Mouse (Mus musculus) heart, embryonic 14.5 days (tissue): ENCODE data around the gene Aspdh. TPM values are rescaled to one million over a fixed set of nuclear protein-coding genes. Genes with fewer than 3 reads are reported as not detected.
A peak's percentile ranks its signal among the peaks of the same experiment; 100 is the strongest.

Experiments used
- ATAC-seq: fragments of 200-750 bp; cut with Nextera tagmentation; 2 replicates; pipeline ENCODE4 v1.8.0; 2017; ENCODE audit warnings: low read depth, moderate TSS enrichment; ENCODE audit not compliant: insufficient number of reproducible peaks, insufficient read depth, low FRiP score
- H3K27ac ChIP-seq, 2 experiments: fragments of 200-500 bp in 1 of 2; fragments of 300-500 bp in 1 of 2; sonication (generic) in 1 of 2; replicated peaks in 1 of 2; 2 replicates each; pipeline ENCODE4 v1.5.1; 2012 to 2014; ENCODE audit warnings: low read depth in 2 of 2, low read length in 2 of 2, control low read depth in 1 of 2, mild to moderate bottlenecking in 1 of 2, mixed read lengths in 1 of 2; ENCODE audit not compliant: control insufficient read depth in 1 of 2, insufficient read depth in 1 of 2
- H3K27me3 ChIP-seq: fragments of 300-500 bp; sonication (generic); 2 replicates; pipeline ENCODE4 v1.6.1; 2014; ENCODE audit warnings: mild to moderate bottlenecking, low read length, control low read depth; ENCODE audit not compliant: control insufficient read depth, insufficient read depth
- H3K36me3 ChIP-seq: fragments of 300-500 bp; sonication (generic); 2 replicates; pipeline ENCODE4 v1.6.1; 2014; ENCODE audit warnings: mild to moderate bottlenecking, control low read depth, low read length, mixed read lengths; ENCODE audit not compliant: control insufficient read depth, insufficient read depth
- H3K4me1 ChIP-seq, 2 experiments: fragments of 200-500 bp in 1 of 2; fragments of 300-500 bp in 1 of 2; sonication (generic) in 1 of 2; 2 replicates each; pipeline ENCODE4 v1.6.1; 2012 to 2014; ENCODE audit warnings: low read length in 2 of 2, control low read depth in 1 of 2, mixed read lengths in 1 of 2; ENCODE audit not compliant: control insufficient read depth in 2 of 2, insufficient read depth in 2 of 2
- H3K4me2 ChIP-seq: fragments of 300-500 bp; sonication (generic); 2 replicates; pipeline ENCODE4 v1.6.1; 2014; ENCODE audit warnings: mild to moderate bottlenecking, low read length
- H3K4me3 ChIP-seq, 2 experiments: fragments of 200-500 bp in 1 of 2; fragments of 300-500 bp in 1 of 2; sonication (generic) in 1 of 2; 2 replicates each; pipeline ENCODE4 v1.5.1; 2012 to 2014; ENCODE audit warnings: low read length in 2 of 2, mild to moderate bottlenecking in 2 of 2, control low read depth in 1 of 2, low read depth in 1 of 2, moderate library complexity in 1 of 2; ENCODE audit not compliant: control insufficient read depth in 1 of 2, insufficient read depth in 1 of 2
- H3K9ac ChIP-seq: fragments of 300-500 bp; sonication (generic); 2 replicates; pipeline ENCODE4 v1.6.1; 2014; ENCODE audit warnings: mild to moderate bottlenecking, low read length
- H3K9me3 ChIP-seq: fragments of 300-500 bp; sonication (generic); 2 replicates; pipeline ENCODE4 v1.6.1; 2016; ENCODE audit warnings: low read length, control low read depth; ENCODE audit not compliant: control insufficient read depth
- WGBS: fragments of 180-500 bp; shearing (Covaris S2); extraction: QIAGEN DNeasy Blood & Tissue Kit; methylation state at CpG from one replicate; pipeline ENCODE4 v1.1.7; 2014; 5-methylcytosine and 5-hydroxymethylcytosine counted together
- polyA plus RNA-seq: library from polyadenylated mRNA; unstranded; fragments of >200 nt; fragmentation: Nextera tagmentation; extraction: Ambion mirVana; gene quantifications from 2 replicates; pipeline ENCODE4 v1.2.1, GENCODE M21; 2014

Gene Aspdh
- polyA plus RNA-seq, 1 experiment from 2014 or later: 0.34 TPM

GRCm38 (mm10) chr7:44496771-44497109 lies 31.5 kb downstream of the Aspdh start:
- ATAC-seq: no peak
- Histone ChIP-seq H3K27me3 (peaks cover 9% of the 10 kb centered on the region; the same call in 1 of the 2 replicates), H3K4me3 (peak overlapping the region; percentile 69 to 76), H3K27ac (peak overlapping the region; percentile 66 to 91), H3K4me2 (peak overlapping the region; percentile 85), H3K4me1 (peaks cover 7 to 8% of the 10 kb centered on the region in 2 experiments), H3K9ac (peak overlapping the region; percentile 83), H3K36me3 (peaks cover 25% of the 10 kb centered on the region), H3K9me3 (no peaks in the 10 kb centered on the region)
- 1% methylated on average over 25 of the region's 26 CpGs for WGBS

- Histone ChIP-seq H3K9me3 (no peaks in the 10 kb centered on the region), H3K36me3 (peaks cover 18% of the 10 kb centered on the region; the same call in 1 of the 2 replicates), H3K9ac (no peak overlapping the region), H3K27me3 (peaks cover 9% of the 10 kb centered on the region; the same call in 1 of the 2 replicates), H3K4me1 (peaks cover 7 to 8% of the 10 kb centered on the region in 2 experiments), H3K4me2 (peak overlapping the region; percentile 85), H3K27ac (no peak overlapping the region), H3K4me3 (0 out of 4 replicates have a peak overlapping the region, but pooled peaks of 1 of the 2 experiments have one; percentile 76)
- 84% methylated on average over 10 of the region's 10 CpGs for WGBS
- no peak for ATAC-seq
Observed at GRCm38 (mm10) chr7:44497361-44498055, 32.3 kb downstream of the Aspdh start.

GRCm38 (mm10) chr7:44498922-44499321 lies 33.7 kb downstream of the Aspdh start:
- Histone ChIP-seq H3K27ac (no peak overlapping the region), H3K4me3 (no peak overlapping the region), H3K9ac (no peak overlapping the region), H3K27me3 (peaks cover 9% of the 10 kb centered on the region; the same call in 1 of the 2 replicates), H3K9me3 (no peaks in the 10 kb centered on the region), H3K4me2 (no peak overlapping the region), H3K4me1 (peaks cover 7 to 8% of the 10 kb centered on the region in 2 experiments), H3K36me3 (peaks cover 7% of the 10 kb centered on the region; the same call in 1 of the 2 replicates)
- WGBS: 70% methylated on average over 1 of the region's 1 CpGs
- no peak for ATAC-seq

- Histone ChIP-seq H3K4me1 (peaks cover 6 to 8% of the 10 kb centered on the region in 2 experiments), H3K4me2 (no peak overlapping the region), H3K27ac (no peak overlapping the region), H3K4me3 (no peak overlapping the region), H3K9me3 (no peaks in the 10 kb centered on the region), H3K9ac (no peak overlapping the region), H3K36me3 (no peaks in the 10 kb centered on the region), H3K27me3 (peaks cover 9% of the 10 kb centered on the region; the same call in 1 of the 2 replicates)
- no peak for ATAC-seq
- 38% methylated on average over 20 of the region's 20 CpGs for WGBS
Observed at GRCm38 (mm10) chr7:44500046-44500445, 34.9 kb downstream of the Aspdh start.

- Histone ChIP-seq H3K4me1 (no peaks in the 10 kb centered on the region), H3K9me3 (no peaks in the 10 kb centered on the region), H3K36me3 (no peaks in the 10 kb centered on the region), H3K4me2 (no peak overlapping the region), H3K9ac (no peak overlapping the region), H3K27ac (no peak overlapping the region), H3K27me3 (peaks cover 9% of the 10 kb centered on the region; the same call in 1 of the 2 replicates), H3K4me3 (no peak overlapping the region)
- WGBS: 32% methylated on average over 5 of the region's 5 CpGs
- no peak for ATAC-seq
Observed at GRCm38 (mm10) chr7:44501563-44502115, 36.4 kb downstream of the Aspdh start.

- no peak; the same call in 1 of the 2 replicates for ATAC-seq
- H3K36me3 ChIP-seq: no peaks in the 10 kb centered on the region
- no peak overlapping the region for H3K9ac ChIP-seq
- no peaks in the 10 kb centered on the region for H3K9me3 ChIP-seq
- no peaks in the 10 kb centered on the region for H3K4me1 ChIP-seq
- H3K27ac ChIP-seq: no peak overlapping the region
- peaks cover 13% of the 10 kb centered on the region for H3K27me3 ChIP-seq
- no peak overlapping the region for H3K4me2 ChIP-seq
- no peak overlapping the region for H3K4me3 ChIP-seq
Observed at GRCm38 (mm10) chr7:44507491-44507890, 42.3 kb downstream of the Aspdh start.
